Mouse (Mus musculus): ENCODE data around the gene A630089N07Rik.

GRCm38 (mm10) chr16:98107109-98107508 lies 24.9 kb upstream of the A630089N07Rik start:
- no peak for TF ChIP-seq CTCF (IDR thresholded peaks at IDR 0.05; ENCODE audit: borderline replicate concordance, insufficient read depth, low read depth, low read length)
- no peak for TF ChIP-seq POLR2A (IDR thresholded peaks at IDR 0.05; ENCODE audit: borderline replicate concordance, insufficient read depth, low read length)

All from cerebellum, adult 2 months (tissue).